Mouse (Mus musculus) erythroblast, embryonic 14.5 days (primary cell): ENCODE data around the gene Mapk1ip1l.

Experiments used
- GATA1 ChIP-seq: IDR thresholded peaks from 2 replicates; pipeline ENCODE4 v1.6.1; 2012; ENCODE audit warnings: low read length, inconsistent platforms, mixed read lengths
- TAL1 ChIP-seq: IDR thresholded peaks from 3 replicates; pipeline ENCODE4 v1.6.1; 2012; ENCODE audit warnings: low read length, inconsistent platforms, mixed read lengths

DNA sequence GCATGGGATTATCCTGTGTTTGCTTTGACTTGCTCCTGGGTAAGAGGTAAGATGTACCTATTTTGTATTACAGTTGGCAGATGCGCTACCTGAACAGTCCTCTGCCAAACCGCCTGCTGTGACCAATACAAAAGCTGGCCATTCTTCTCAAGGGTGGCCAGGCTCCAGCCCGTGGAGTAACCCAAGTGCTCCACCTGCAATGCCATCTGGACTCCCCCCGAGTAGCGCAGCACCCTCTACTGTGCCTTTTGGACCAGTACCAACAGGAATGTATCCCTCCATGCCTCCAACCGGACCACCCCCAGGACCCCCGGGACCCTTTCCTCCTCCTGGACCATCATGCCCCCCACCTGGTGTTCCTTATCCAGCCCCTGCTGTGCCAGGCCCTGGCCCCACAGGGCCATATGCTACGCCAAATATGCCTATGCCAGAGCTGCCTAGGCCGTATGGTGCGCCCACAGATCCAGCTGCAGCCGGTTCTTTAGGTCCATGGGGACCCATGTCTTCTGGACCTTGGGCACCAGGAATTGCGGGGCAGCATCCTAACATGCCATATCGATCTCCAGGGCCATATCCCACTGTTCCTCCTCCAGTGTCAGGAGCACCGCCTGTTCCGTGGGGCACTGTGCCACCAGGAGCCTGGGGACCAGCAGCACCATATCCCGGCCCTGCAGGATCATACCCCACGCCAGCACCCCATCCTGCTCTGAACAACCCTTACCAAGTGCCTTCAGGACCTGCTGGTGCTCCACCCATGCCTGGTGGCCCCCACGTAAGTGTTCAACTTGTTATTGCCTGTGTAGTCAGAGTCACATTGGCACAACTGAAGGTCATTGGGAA, 12.5 kb downstream of the Mapk1ip1l start:
- no peak for TF ChIP-seq GATA1
- no peak for TF ChIP-seq TAL1
